Mouse (Mus musculus) hindlimb bud, embryonic 11.5 days (tissue): ENCODE results near the gene Baiap2.
A peak's percentile ranks its signal among the peaks of the same experiment; 100 is the strongest.

Experiments used
- DNase-seq: peaks from one replicate; pipeline ENCODE4 v3.0.0-alpha.2; 2012; ENCODE audit warnings: low read depth, low spot score; ENCODE audit errors: extremely low spot score

The Baiap2 gene

DNA sequence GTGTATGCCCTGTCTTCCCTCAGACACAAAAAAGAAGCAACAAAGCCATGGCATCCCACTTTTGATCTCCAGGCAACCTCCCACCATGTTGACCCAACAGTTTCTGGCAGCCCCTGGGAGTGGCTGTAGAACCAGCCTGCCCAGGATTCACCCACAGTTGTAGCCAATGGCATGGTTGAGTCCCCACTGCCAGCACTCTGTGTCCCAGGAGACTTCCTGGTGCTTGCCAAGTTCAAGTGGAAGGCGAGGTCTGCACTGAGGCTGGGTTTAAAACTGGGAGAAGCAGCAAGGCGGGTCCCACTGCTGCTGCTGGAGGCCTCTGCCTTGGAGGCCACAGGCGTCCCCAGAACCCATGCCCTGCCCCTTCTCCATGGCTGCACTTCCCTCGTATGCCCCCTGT lies 31.2 kb downstream of the Baiap2 start:
- DNase-seq: no peak

DNA sequence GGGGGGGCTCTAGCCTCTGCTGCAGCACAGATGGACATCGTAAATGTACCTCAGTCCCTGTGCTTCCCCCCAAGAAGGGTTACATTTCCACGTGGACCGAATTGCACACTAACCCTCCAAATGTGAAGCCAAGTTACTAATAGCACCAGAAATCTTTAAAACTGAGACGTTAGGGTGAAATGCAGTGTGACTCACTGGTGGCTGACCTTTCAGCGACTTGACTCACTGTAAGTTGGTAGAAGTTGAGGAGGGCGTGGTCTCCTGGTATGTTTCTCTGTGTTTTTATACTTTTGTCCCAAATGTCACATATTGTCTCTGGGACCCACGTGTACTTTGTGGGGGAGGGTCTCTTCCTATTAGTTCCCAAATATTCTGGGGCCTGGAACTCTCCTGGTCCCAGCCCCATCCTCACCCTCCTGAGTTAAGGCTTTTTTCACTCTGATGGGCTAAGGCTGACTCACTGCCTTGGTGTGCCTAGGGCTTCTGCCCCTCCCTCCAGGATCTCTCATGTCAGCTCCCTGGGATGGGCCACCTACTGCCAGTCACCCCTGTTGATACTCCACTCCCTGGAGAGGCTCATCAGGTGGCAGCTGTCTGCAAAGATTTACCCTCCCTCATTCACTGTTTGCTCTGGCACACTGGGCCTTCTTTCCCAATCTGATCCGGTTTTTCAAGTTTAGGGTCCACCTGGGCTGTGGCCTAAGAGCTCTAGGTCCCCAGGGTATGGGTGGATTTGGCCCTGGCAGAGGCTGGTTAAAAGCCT lies 33.4 kb downstream of the Baiap2 start:
- DNase-seq: no peak

DNA sequence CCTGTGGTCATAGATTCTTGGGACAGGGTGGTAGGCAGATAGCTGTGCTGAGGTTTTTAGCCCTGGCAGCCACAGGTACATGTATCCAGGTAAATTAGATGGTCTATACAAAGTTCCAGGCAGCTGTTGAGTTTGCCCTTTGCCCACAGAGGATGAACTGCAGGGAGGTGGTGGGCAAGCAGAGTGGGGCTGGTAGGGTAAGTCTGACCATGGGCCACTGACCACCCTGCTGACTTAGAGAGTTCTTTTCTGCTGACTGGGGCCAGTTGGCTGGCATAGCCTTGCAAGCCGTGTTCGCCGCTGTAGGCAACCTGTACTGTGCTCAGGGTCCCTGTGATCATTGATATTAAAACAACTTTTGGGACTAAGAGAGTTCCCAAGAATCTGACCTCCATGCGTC lies 36.1 kb downstream of the Baiap2 start:
- DNase-seq: no peak

DNA sequence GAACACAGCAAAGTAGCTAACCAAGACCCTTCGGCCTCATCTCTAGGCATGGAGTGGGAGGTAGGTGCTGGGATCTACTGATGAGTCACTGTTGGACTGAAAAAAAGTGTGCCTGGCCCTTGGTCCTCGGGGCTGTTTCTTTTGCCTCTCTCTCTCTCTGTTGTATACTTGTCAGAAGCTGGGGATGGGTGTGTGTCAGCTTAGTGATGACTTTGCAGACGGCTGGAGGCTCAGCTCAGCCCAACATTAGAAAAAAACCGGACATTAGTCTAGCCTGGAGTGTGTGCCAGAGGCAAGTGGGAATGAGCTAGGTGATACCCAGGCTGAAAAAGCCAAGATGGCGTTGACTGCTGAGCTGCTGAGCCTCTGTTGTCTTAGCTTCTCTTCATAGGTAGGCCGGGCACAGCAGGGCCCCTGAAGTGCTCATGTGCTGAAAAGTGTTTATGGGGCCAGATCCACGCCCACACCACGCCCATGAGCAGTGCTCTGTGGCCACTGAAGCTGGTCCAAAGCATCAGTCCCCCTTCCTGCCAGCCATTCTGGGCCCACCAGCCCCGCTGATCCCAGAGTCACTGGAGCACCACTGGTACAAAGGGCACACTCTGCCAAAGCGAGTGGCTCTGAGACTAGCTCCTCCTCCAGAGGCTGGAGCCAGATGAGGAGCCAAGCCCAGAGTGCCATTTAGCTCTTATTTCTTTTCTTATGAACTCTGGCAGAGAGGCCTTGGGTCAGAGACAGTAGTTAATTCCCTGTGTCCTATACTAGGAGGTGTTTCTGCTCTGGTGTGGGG lies 37.2 kb downstream of the Baiap2 start:
- no peak for DNase-seq

DNA sequence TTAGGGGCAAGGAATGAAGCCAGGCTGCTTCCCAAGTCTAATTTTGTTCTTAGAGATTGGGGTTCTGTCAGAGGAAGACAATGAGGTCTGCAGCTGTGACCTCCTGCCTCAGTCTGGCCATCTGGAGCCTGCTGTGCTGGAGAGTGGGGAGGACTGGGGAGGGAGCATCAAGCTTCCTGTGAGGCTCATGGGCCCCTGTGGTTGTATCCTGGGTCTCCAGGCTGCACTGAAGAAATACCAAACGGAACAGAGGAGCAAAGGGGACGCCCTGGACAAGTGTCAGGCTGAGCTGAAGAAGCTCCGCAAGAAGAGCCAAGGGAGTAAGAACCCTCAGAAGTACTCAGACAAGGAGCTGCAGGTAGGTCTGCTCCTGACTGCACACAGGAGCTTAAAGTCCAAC lies 39.2 kb downstream of the Baiap2 start:
- no peak for DNase-seq

DNA sequence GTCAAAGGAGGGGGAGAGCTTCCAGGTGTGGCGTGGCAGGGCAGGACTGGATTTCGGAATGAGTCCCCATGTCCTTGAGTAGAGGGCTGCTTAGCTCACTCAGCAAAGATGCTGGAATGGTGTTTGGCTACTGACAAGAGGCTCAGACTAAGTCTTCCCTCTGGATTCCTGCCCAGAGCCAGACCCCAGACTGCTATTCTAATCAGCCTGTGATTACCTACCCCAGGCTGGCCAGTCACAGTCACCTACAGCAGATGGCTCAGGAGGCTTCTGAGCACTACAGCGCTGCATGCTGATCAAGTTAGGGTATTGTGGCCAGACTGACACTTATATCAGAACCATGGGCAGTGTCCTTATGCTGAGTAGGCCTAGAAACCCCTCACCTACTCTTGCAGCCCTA lies 39.7 kb downstream of the Baiap2 start:
- no peak for DNase-seq

DNA sequence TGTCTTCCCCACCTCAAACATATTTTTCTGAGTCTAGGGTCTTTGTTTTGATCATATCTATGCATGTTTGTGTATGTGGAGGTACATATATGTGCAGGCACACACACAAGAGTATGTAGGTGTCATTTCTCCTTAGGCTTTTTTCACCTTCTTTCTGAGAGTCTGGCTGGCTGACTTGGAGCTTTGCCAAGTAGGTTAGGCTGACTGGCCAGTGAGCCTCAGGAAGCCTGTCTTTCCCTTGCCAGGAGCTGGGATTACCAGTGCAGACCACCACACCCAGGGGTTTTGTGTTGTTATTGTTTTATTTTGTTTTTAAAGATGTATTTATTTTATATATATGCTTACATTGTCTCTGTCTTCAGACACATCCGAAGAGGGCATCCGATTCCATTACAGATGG lies 40.6 kb downstream of the Baiap2 start:
- DNase-seq: no peak

DNA sequence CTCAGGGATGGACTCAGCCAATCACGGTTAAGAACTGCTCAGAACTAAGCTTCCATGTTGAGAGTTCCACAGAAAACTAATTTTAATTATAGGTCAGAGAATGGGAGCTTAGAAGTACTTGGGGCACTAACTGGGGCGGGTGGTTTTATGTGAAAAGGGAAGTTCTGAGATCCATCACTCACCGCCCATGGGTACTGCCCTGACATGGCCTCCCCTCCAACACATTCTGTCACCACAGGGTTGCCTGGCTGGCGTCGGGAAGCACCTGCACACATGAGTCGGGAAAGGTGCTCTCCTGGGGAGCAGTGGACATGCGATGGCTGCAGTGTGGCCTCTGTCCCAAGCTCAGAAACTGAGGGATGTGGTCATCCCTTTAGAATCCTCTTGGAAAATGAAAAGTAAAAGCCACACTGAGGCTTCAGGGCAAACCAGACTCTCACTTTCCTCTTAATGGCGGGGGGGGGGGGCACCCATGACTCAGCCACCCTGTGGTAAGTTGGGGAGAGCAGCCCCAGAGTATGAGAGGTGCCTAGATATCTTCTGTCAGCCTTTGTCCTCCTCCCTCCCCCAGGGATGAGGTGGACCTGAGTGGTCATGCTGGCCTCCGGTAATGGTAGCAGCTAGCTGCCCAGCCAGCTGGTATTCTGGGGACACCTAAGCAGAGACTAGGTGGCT lies 44.3 kb downstream of the Baiap2 start:
- DNase-seq: no peak

DNA sequence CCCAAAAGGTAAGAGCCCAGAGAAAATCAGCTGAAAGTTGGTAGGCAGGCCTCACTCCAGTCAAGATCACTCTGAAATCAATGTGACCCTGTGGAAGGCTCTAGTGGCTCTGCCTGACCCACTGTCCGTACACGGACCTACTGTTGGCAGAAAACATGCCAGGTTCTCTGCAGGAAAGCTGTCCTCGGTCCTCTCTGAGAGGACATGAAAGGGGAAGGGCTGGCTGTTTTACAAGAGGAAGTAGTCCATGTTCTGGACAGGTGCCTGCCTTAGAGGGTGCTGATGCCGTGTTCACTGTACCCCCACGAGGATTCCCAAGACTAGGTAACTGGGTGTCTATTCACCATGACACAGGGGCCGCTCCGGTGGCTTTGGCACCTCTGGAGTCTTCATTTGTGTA lies 45.3 kb downstream of the Baiap2 start:
- no peak for DNase-seq

DNA sequence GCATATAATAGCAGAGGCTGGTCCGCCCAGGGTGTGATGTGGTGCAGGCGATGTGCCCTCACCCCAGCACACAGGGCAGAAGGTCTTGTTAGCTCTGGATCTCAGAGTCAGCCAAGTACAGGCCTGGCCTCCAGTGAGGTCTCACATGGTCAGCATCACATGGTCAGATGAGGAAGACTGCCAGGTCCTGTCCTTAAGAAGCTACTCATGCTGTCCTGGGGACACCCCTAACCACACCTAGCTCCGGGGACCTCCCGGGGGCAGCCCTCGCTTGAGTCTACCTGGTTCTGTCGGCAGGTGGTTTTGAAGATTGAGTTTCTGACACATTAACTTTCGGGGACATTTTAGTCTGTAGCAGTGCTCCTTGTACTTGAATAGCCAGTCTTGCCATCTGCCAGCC lies 45.8 kb downstream of the Baiap2 start:
- no peak for DNase-seq

DNA sequence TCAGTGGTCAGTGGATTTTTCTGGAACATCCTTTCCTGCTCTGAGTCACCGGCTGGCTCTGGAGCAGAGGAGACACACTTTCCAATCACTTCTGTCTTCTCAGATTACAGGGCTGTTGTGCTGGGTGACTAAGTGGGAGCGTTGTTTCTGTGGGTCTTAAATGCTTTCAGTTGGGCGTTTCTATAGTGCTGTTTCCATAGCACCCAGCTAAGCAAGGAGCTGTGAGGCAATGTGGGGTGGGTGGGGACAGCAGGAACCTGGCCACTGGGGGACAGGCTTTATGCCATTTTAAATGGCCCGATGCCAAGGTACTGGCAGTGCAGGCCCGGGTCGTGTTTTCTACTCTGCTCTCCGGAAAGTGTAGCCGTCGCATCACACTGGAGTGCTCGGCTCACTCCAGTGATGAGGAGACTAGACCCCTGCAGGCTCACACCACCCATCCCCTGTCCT lies 46.6 kb downstream of the Baiap2 start:
- DNase-seq: no peak

DNA sequence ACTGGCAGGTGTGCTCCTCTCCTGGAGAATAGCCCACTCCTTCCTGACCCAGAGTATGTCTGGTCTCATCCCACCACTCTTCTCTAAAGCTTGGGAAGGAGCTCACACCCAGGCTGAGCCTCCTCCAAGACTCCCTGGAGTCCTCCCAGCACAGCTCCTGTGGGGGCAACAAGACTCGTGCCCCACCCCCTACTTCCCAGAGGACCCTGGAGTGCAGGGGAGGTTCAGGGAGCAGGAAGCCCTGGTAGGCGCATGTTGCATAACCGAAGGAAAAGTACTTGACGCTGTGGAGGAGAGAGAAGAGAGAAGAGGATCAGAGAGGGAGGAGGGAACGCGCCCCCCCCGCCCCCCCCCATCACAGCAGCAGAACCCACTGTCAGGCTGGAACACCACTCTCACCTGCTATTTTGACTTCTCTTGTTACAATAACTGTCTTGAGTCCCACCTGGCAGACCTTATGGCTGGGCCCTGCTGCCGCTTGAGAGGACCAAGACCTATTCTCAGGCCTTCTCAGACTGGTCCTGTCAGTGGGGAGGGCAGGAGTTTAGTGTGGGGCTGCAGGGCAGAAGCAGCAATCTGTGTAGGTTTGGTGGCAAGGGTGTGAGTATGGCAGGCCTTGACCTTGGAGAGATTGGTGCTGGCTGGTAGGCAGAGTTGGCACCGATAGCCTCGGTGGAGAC lies 48.2 kb downstream of the Baiap2 start:
- no peak for DNase-seq

DNA sequence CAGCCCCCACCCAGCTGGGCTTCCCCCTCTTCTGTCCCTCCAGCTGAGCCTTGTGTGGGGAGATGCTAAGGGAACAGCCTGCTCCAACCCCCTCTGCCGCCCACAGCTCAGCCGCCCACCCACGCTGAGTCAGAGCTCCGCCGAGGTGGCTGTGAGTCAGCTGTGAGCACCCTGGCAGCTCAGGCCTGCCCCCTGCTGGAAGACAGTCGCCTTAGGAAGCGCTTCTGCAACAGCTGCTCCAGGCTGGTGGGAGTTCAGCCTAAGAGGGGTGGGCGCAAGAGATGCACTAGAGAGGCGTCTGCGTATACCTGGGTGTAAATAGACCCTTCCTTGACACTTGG lies 48.7 kb downstream of the Baiap2 start:
- DNase-seq: peak; percentile 44

DNA sequence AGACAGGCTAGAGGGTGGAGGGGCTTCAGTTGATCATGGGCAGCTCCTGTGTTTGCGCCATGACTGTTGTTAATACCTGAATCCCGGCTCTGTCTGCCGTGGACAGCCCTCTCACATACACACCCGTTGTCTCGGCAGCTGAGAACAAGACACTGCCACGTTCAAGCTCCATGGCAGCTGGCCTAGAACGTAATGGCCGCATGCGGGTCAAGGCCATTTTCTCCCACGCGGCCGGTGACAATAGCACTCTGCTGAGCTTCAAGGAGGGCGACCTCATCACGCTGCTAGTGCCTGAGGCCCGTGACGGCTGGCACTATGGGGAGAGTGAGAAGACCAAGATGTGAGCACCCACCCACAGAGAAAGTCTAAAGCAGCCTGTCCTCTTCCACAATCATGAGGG lies 54.8 kb downstream of the Baiap2 start:
- DNase-seq: no peak

DNA sequence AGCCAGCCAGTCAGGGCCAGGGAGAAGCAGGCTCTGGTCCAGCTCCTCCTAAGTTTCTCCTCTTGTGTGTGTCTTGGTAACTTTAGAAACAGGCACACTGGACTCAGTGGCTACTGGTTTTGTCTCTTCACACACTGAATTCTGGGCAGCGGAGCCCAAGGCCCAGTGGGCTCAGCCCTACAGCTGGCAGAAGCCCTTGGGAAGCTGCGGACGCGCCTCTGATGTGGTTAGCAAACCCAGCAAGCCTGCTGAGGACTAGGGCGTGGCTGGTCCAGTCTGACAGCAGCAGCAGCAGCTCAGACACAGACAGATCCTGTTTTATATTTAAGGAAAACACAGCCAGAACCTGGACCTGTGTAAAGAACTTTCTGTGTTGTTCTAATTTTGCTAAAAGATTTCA lies 59.5 kb downstream of the Baiap2 start:
- no peak for DNase-seq

DNA sequence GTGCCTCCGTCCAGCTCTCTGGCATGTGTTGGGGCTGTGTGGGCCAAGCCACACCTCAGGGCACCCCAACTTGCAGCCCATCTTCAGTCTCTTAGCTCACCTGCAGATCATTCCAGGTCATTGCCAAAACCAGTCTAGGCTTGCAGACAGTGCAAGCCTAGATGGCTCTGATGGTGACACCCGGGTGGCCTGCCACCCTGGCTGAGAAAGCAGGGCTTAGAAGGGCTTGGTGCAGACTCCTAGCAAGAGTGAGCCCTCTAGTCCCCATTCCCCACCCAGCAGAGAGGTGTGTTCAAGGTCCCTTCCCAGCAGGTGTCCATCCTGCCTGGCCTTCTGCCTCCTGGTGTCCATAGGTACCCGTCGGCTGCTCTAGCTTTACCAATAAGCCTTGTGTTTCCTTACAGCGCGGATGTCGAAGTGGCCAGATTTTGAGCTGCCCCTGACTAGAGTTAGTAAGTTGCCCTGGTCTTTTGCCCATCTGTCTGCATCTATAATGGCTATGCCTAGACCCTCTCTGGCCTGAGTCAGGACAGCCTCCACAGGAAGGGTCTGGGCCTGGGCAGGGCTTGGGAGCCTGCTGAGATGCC lies 60.2 kb downstream of the Baiap2 start:
- DNase-seq: no peak

DNA sequence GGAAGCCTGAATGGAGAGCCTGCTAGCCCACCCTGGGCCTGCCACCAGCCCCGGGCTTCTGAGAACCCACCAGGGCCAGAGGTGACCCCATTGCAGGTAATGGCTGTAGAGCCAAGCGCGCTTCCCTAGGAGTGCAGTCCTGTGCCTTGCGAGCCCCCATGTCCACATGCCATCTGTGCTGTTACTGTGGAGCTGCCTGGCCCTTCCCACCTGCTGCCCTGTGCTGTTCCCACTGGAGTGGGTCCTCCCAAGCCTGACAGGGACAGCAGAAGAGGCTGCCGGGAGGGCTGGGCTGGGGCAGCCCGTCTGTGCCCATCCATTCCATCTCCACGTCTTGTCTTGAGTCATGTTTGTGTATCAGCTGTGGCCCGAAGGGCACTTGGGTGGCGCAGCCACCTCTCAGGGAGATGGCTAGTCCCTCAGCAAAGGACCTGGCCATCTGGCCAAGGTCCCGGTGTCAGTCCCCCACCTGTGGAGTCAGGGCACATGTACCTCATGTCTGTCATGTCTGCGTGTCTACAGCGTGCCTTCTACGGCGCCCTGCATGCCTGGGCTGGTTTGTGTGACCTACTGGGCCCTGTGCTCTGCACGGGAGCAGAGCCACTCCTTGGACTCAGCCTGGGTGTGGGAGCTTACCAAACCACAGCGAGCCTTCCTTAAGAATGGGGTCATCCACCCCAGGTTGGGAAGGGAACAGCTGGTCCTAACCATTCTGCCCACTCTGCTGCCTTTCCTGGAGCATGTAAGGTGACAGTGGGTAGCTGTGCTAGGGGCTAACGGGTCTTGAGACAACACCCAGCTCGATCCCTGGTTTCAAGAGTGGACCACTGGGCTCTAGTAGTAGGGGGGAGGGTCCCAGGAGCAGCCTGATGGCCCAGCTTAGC lies 63.1 kb downstream of the Baiap2 start:
- DNase-seq: no peak

DNA sequence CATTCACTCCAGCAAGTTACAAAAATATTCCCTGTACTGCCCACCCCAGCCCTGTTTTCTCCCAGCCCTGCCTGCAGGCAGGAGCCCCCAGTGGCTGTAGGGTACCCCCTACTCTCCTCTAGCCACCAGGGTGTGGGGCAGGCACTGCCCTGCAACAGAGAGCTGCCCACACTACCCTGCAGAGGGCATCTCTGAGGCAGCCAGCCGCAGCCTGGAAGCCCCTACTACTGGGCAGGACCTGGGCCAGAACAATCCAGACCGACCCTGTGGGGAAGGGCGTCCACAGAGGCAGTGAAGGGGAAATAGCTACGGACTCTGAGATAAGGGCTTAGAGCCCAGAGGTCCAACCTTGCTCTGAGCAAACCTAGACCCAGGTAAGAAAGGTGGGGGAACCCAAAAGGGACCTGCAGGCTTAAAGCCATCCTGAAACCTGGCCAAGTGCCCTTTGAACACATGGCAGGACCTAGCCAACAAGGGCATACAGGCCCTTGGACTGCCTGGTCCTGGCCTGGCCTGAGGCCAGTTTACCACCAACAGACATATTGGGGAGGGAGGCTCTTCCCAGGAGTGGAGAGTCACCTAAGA lies 65.0 kb downstream of the Baiap2 start:
- DNase-seq: no peak

DNA sequence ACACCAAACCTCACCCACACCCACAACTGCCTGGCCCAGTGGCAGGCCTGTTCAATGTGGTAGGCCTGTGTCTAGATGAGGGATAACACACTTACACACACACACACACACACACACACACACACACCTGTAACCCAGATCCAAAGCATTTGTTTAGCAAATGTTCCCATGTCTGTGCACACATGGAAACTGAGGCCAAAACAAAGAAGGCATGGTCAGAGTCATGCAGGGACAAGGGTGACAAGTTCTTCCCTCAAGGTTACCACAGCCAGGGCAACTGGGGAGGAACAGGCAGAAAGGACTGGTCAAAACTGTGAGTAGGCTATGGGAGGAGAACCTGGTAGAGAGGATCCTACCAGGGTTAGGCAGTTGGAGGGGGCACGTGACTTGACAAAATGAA lies 65.9 kb downstream of the Baiap2 start:
- no peak for DNase-seq

DNA sequence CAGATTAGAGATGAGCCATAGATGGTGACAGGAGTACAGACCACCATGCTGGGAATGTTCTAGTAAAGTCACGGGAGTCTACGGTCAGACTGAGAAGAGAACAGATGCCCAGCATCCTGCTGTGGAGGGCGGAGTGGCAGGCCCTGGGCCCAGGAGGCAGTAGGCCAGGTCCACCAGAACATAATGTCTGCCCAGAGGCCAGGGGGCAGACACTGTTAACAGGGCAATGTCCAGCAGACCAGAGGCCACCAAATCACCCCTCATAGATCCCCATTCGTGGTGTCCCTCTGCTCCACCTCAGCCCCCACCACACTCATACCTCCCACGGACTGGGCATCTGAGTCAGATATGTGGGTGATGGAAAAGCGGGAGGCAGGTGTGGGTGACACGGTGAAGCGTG lies 66.4 kb downstream of the Baiap2 start:
- no peak for DNase-seq
